Mouse (Mus musculus) ES-E14 (cell line): ENCODE results near the gene Stau1. TPM values are rescaled to one million over a fixed set of nuclear protein-coding genes. Genes with fewer than 3 reads are reported as not detected.

Experiments used
- DNase-seq: peaks from one replicate; pipeline ENCODE4 v3.0.0-alpha.2; 2013; ENCODE audit warnings: low read depth, low spot score
- H3K27ac ChIP-seq: 2 replicates; pipeline ENCODE4 v1.5.1; 2012; ENCODE audit warnings: low read depth, mild to moderate bottlenecking, low read length, moderate library complexity, mixed read lengths; ENCODE audit not compliant: poor library complexity, insufficient read depth, severe bottlenecking
- H3K36me3 ChIP-seq: 2 replicates; pipeline ENCODE4 v1.6.1; 2012; ENCODE audit warnings: mild to moderate bottlenecking, low read length, moderate library complexity, mixed read lengths; ENCODE audit not compliant: control insufficient read depth, poor library complexity, insufficient read depth, severe bottlenecking
- H3K4me1 ChIP-seq, 2 experiments: fragments of 150-350 bp in 1 of 2; sonication (generic) in 1 of 2; 2 replicates each; pipeline ENCODE4 v1.6.1; 2012; ENCODE audit warnings: low read length in 2 of 2, mild to moderate bottlenecking in 1 of 2, mixed read lengths in 1 of 2; ENCODE audit not compliant: control insufficient read depth in 2 of 2, insufficient read depth in 2 of 2, poor library complexity in 1 of 2
- H3K4me3 ChIP-seq, 2 experiments: fragments of 150-350 bp in 1 of 2; sonication (generic) in 1 of 2; 2 replicates each; pipeline ENCODE4 v1.5.1; 2012; ENCODE audit warnings: low read length in 2 of 2, low read depth in 1 of 2, mild to moderate bottlenecking in 1 of 2, mixed read lengths in 1 of 2; ENCODE audit not compliant: insufficient read depth in 1 of 2, poor library complexity in 1 of 2, severe bottlenecking in 1 of 2
- H3K9ac ChIP-seq: 2 replicates; pipeline ENCODE4 v1.6.1; 2012; ENCODE audit warnings: low read depth, mild to moderate bottlenecking, low read length, mixed read lengths; ENCODE audit not compliant: poor library complexity, insufficient read depth, severe bottlenecking
- H3K9me3 ChIP-seq: fragments of 150-350 bp; sonication (generic); 2 replicates; pipeline ENCODE4 v1.6.1; 2012; ENCODE audit warnings: low read depth, mild to moderate bottlenecking, low read length; ENCODE audit not compliant: control insufficient read depth, insufficient read depth
- CHD2 ChIP-seq: IDR thresholded peaks from 2 replicates; pipeline ENCODE4 v1.6.1; 2014; ENCODE audit warnings: mild to moderate bottlenecking, low read depth, low read length, inconsistent platforms
- HCFC1 ChIP-seq: IDR thresholded peaks from 2 replicates; pipeline ENCODE4 v1.6.1; 2012; ENCODE audit warnings: low read length, inconsistent platforms, borderline replicate concordance; ENCODE audit not compliant: insufficient read depth
- MAFK ChIP-seq: IDR thresholded peaks from 2 replicates; pipeline ENCODE4 v1.6.1; 2014; ENCODE audit warnings: mild to moderate bottlenecking, low read depth, low read length, inconsistent platforms; ENCODE audit not compliant: insufficient read depth
- ZC3H11A ChIP-seq: IDR thresholded peaks from 2 replicates; pipeline ENCODE4 v1.6.1; 2012; ENCODE audit warnings: low read depth, mild to moderate bottlenecking, inconsistent platforms, low read length, borderline replicate concordance
- ZNF384 ChIP-seq: IDR thresholded peaks from 2 replicates; pipeline ENCODE4 v1.6.1; 2012; ENCODE audit warnings: low read depth, low read length, inconsistent platforms
- in situ Hi-C, 2 experiments: fragments of 600-800 bp; cut with MboI; formaldehyde crosslinking; loops; one replicate each; pipeline ENCODE4 v1.15.1; 2025; ENCODE audit warnings: low sequenced_read_pairs in 2 of 2, inconsistent platforms in 1 of 2; ENCODE audit not compliant: unreplicated experiment in 2 of 2
- total RNA-seq: library from RNA; depleted of rRNA; stranded (reverse); fragments of 300-350 nt; gene quantifications from 2 replicates; pipeline ENCODE4 v1.2.3, GENCODE M21; 2012

The Stau1 gene
- total RNA-seq, 1 experiment = 24.1 TPM

DNA sequence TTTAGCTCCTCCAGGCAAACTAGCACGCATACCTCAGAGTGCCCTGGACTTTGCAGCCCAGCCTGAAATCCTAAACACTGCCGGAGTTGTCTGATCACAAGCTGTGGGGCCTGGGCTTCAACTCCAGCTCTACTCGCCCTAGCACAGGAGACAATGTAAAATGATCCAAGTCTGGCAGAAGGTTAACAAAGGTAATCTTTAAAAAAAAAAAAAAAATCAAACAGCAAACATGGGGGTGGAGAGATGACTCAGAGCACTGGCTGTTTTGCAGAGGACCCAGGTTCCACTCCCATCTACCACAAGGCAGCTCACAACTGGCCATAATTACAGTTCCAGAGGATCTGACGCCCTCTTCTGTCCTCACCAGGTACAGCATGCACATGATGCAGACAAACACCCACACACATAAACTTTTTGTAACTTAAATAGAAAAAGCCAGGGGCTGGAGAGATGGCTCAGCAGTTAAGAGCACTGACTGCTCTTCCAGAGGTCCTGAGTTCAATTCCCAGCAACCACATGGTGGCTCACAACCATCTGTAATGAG, 12.7 kb downstream of the Stau1 start:
- Histone ChIP-seq H3K4me3 (no peak overlapping the region), H3K9ac (no peak overlapping the region), H3K27ac (no peak overlapping the region), H3K36me3 (no peaks in the 10 kb centered on the region), H3K9me3 (no peaks in the 10 kb centered on the region), H3K4me1 (no peaks in the 10 kb centered on the region)
- in situ Hi-C loops = no loop called here
- TF ChIP-seq MAFK (no peak), HCFC1 (no peak), ZNF384 (0 out of 2 replicates have a peak, but pooled peaks have one; percentile 46)
- no peak for DNase-seq

DNA sequence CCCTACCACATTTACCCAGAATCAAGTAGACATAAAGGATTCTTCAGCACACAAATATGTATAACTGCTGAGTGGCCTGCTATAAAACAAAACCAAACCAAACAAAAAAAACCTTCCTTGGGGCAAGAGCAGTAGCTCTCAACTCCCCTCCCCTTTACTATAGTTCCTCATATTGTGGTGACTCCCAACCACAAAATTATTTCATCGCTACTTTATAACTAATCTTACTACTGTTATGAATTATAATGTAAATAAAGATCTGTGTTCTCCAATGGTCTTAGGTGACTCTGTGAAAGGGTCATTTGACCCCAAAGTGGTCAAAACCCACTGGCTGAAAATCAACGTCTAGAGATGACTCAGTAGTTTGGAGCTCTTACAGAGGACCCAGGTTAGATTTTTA, 15.9 kb downstream of the Stau1 start:
- Histone ChIP-seq H3K9me3 (no peaks in the 10 kb centered on the region), H3K4me3 (no peak overlapping the region), H3K36me3 (no peaks in the 10 kb centered on the region), H3K27ac (no peak overlapping the region), H3K9ac (no peak overlapping the region), H3K4me1 (peaks cover 0 to 2% of the 10 kb centered on the region in 2 experiments; a peak in 1 of 4 replicates)
- in situ Hi-C loops = no loop called here
- no peak for DNase-seq
- TF ChIP-seq HCFC1 (no peak), ZC3H11A (no peak), ZNF384 (no peak), CHD2 (no peak), MAFK (no peak)

DNA sequence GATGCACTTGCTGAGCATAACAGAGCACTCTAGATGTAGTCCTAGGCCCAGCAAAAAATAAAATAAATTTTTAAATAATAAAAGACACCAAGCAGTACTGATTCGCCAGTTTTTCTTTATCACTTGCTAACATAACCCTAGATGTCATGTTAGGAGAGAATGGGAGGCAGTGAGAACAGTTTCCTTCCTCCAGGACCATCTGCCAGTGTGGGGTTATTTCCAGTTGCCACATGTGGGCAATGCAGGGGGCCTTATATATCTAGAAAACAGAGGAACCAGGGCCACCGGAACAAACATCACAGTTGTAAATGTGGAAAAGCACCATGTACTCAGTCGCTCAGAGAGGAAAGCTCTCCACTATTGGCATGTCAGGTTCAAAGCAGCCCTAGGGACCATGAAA, 18.6 kb downstream of the Stau1 start:
- Histone ChIP-seq H3K27ac (no peak overlapping the region), H3K4me1 (peaks cover 0 to 4% of the 10 kb centered on the region in 2 experiments; a peak in 1 of 4 replicates), H3K9ac (no peak overlapping the region), H3K9me3 (no peaks in the 10 kb centered on the region), H3K36me3 (no peaks in the 10 kb centered on the region), H3K4me3 (no peak overlapping the region)
- no peak for DNase-seq
- in situ Hi-C loops = no loop called here
- TF ChIP-seq MAFK (no peak), ZC3H11A (no peak), CHD2 (no peak)

DNA sequence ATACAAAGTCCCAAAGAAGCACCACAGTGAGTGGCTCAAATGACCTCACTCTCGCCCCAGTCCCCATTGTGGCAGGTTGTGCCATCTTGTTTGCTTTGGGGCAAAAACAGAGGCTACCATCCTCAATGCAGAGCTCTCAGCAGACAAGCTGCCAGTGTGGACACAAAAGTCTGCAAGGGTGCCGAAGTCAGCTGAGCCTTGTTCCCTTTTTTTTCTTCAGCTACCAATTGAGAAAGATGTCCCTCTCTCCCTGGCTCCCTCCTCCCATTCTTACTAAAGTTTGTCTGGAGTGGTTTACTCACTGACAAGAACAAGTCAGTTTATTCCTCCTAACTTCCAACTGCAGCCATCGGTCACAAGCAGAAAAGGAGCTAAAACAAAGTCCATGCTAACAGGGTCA, 19.7 kb downstream of the Stau1 start:
- H3K9me3 ChIP-seq = no peaks in the 10 kb centered on the region
- H3K4me3 ChIP-seq = no peak overlapping the region
- in situ Hi-C loops = no loop called here
- H3K9ac ChIP-seq = no peak overlapping the region
- no peak overlapping the region for H3K27ac ChIP-seq
- TF ChIP-seq ZC3H11A (no peak), HCFC1 (no peak), ZNF384 (no peak), MAFK (no peak), CHD2 (no peak)
- DNase-seq = no peak
- no peaks in the 10 kb centered on the region for H3K36me3 ChIP-seq
- peaks cover 0 to 4% of the 10 kb centered on the region in 2 experiments; a peak in 1 of 4 replicates for H3K4me1 ChIP-seq

DNA sequence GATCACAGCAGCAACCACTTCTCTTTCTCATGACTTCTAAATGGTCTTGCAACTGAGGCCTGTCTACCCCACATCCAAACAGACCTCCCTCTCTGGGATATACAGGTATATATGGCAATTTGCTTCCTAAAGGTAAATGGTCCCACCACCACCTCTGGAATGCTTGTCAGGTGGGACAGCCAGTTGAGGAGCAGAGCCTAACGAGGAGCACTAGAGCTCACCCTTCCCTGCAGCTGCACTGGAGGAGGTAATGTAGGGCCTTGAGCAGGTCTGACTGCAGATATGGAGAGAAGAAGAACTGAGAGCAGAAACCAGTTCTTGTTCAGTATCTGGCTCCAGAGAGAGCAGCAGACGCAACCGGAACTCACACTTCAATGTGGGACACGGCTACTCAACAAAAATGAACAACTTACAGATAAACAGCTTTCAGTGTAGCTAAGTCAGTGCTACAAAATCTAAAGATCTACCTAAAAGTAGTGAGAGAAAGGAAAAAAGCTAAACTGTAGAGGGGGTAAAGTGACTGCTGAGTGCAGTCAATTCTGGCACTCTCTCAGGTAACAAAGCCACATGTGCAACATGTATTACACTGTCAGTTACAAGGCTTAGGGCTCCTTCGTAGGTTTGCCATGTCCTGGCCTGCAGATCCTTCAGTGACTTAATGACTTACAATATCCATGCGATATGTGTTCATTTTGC, 21.8 kb downstream of the Stau1 start:
- in situ Hi-C loops = no loop called here
- no peak for TF ChIP-seq ZNF384
- TF ChIP-seq MAFK = no peak
- no peak for TF ChIP-seq CHD2
- TF ChIP-seq HCFC1 = no peak
- no peak for TF ChIP-seq ZC3H11A
- Histone ChIP-seq H3K4me1 (peaks cover 0 to 4% of the 10 kb centered on the region in 2 experiments; a peak in 1 of 4 replicates), H3K27ac (no peak overlapping the region), H3K36me3 (no peaks in the 10 kb centered on the region), H3K9ac (no peak overlapping the region), H3K9me3 (no peaks in the 10 kb centered on the region), H3K4me3 (no peak overlapping the region)
- no peak for DNase-seq
